Mouse (Mus musculus) cerebellum, adult 9-10 months (tissue): ENCODE measurements at regions not wholly inside any gene's neighbourhood (a gene's known extent, or its start where the extent isn't known, plus 50 kb on each side); places are given as distances from the start of the nearest gene placed in this dataset.

Experiments used
- DNase-seq: peaks from one replicate; pipeline ENCODE4 v3.0.0; 2022

DNA sequence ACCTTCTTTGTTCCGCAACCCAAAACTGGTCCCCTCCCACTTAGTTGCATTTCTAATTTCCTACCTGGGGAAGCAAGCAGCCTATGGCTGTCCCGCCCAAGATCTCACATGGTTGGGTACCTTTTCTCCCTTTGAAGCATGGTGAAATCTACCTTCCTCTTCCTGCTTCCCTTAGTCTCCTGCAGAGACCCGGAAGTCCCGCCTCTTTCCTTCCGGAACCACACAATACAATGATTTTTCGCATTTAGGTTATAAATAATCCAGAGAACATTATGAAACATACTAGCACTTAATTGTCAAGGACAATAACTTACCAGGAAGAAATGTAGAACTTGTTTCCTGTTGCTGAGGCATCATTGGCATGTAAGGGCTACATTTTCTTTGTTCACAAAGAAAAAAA lies 58.8 kb downstream of the 1700009N14Rik start:
- DNase-seq = no peak

DNA sequence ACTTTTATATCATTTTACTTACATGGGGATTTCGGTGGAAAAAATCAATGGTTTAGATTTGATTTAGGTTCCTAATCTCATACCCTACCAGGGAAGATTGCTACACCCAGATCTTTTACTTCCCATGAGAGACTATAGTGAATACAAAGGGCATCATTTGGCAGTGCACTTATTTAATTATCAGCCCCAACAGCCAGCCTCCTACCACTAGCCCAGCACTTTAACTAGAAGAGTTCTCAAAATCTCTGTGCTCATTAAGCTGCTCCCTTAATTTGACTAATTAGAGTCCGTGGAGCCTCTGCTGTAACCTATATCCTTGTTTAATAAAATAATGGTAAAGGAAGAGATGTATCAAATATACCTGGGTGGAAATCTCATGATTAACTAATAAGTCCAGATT lies 77.4 kb downstream of the 1700009N14Rik start:
- no peak for DNase-seq

DNA sequence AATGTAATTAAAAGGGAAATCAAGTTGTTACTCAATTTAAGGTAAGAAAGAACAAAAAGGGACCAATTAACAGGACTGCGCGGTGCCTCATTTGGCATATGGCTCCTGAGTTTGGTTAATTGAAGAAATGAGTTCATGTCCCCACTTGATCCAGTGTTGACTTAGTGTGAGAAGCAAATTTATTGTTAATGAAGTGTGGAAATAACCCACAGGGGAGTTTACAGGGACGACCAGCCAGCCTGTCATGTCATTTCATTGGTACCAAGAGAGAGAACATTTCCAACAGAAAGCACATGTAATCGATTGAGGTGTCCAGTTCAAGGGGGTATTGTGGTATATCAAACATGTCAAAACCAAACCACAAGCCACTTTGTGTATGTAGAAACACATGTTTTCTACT lies 78.6 kb downstream of the 1700009N14Rik start:
- DNase-seq = no peak

DNA sequence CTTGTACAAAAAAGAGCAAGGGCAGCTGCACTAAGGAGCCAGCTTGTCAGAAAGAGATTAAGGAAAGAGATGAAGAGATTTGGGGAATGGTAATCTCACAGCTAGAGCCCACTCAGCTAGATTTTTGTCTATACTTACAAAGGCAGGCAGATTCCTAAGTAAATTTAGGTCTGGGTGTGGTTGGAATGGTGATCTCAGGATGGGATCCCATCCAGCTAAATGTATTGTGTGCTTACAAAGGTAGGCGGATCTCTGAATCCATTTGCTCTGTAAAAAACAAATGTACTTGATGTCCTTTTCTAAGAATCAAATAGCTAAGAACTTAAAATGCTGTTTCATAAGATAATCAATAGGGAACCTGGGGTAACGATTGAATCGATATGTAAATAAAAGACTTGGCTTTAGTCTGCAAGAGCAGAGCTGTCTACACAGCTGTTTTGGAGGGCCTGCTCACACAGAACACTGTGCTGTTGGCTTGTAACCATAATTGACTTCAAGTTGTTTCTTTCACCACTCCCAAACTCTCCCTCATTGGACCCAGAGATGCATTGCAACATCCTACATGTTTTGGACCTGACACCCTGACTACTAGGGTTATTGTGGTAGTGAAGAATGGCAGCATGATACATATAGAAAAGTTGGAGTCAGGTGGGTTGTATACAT lies 106.1 kb downstream of the 1700009N14Rik start:
- no peak for DNase-seq

DNA sequence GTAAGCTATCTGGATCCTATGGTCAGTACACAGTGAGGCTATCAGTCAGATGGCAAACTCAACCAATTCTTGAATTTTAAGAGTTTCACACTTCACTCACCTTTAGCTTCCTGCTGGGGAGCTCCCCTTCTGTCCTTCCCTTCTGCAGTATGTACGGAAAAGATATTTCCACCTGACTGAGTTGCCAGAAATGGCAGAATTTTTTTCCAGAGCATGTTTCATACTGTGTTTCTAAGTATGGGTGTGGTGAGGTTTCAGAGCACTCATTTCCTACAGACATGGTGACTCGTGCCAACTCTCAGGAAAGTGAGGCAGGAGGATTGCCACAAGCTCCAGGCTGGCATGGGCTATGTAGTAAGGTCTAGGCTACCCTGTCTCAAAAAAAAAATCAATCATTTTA lies 147.3 kb downstream of the 1700009N14Rik start:
- DNase-seq = no peak

DNA sequence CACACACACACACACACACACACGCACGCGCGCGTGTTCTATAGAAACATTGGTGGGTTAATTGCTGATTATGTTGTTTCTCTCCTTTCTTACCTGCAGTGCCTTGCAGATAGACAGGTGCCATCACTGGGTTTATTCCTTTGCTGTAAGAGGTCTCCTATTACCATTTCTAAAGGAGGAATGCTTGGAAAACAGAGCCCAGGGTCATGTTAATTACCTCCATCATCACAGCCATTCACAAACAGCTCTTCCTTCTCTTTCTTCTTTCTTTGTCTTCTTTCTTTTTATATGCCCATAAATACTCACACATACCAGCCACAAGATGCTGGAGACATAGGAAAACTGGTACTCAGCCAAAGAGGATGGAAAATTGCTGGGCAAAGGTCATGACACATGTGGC lies 155.0 kb downstream of the 1700009N14Rik start:
- no peak for DNase-seq

DNA sequence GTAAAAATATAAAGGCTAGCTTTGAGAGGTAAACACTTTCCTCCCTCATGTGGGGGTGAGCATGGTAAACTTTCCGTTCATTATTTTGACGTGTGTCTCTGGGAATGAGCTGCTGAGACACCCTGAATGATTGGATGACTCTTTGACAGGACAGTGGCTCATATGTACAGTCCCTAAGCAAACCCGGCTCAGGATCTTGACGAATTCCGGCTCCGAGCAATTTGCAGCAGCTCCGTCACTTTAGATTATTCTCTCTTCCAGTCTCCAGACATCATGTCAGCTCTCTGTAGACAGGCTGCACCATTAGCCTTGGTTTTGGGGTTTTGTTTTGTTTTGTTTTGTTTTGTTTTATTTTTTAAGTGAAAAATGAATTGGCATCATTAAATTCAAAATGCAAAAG lies 194.0 kb downstream of the 1700009N14Rik start:
- no peak for DNase-seq

DNA sequence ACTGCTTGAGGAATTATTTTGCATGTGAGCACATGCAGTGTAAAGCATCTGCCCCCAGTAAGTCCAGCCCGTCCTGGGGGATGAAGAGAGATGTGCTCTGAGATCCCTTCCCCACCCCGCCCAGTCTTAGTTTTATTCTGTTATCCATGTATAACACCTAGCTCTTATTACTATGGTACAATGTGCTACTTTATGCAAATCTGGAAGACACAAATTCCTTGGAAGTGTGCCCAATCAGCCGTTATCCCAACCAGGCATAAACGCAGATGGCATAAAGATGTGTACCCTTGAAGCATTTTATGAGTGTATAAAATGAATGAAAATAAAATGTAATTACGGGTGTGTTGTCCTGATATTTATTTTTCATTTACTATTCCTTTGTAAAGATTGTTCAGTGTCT lies 194.8 kb downstream of the 1700009N14Rik start:
- DNase-seq = no peak

DNA sequence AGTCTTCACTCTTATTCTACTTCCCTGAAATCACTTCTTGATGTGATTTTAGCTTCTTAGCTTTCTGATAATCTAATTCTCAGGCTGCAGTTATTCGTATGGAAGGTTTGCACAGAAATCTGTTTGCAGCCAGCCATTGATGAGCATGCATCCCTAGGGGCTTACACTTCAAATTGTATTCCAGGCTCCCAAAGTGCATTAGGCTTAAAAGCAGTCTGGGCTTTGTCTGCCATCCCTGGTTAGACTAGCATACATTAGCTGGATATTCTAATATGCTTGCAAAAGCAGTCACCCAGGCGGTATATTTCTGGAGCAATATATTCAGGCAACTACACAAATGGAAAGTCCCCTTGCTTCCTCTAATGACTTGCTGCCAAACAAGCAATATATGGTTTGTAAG lies 210.4 kb downstream of the 1700009N14Rik start:
- DNase-seq = no peak

DNA sequence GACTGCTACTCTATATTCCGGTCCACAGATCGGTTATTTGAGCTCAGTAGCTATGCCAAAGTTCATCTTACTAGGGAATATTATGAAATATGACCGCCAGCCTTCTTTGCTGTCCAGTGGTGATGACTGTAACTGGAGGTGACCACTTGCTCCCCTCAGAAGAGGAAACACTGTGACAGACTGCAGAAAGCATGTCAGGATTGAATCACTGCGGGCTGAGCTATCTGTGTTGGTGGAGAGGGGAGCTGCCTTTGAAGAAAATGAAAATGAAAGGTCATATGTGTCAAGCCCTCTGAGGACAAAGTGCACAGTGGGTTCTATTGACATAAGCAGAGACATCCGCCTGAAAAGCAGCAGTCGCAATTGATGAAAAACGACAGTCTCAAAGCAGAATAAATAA lies 222.5 kb downstream of the 1700009N14Rik start:
- no peak for DNase-seq

DNA sequence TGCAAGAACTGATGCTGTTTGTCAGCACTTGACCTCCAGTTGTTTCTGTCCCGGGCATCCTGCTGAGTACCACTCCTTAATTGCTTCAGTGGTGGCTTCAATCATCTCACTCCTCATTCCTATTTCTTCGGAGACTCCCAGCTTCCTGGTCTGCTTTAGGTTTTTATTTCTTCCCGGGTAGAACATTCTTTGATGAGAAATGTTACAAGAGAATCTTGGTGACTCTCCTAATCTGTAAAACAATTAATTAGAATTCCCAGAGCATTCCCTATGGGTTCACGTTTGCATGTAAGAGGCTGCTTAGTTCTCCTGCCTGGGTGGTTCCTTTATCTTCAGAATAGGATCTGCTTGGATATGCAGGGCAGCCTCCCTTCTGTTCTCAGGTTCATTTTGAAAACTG lies 245.1 kb downstream of the 1700009N14Rik start:
- DNase-seq = no peak

DNA sequence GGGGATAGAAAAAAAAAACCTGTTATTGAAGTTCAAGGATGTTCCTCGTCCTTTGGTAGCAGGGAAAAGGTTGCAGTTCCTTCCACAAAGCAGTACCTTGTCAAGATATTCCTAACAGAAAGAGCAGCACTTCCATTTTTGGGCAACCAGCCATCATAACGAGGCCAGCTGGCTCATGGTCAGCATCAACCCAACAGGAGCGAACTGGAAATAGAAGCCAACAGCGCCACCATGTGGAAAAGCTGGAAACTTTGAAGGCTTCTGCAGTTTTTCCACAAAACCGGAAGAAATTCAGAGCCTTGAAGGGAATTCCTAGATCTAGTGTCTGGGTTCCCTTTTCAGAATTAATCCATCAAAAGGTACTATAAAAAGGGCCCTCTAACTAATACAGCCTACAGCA lies 247.5 kb downstream of the 1700009N14Rik start:
- DNase-seq = peak; percentile 78

DNA sequence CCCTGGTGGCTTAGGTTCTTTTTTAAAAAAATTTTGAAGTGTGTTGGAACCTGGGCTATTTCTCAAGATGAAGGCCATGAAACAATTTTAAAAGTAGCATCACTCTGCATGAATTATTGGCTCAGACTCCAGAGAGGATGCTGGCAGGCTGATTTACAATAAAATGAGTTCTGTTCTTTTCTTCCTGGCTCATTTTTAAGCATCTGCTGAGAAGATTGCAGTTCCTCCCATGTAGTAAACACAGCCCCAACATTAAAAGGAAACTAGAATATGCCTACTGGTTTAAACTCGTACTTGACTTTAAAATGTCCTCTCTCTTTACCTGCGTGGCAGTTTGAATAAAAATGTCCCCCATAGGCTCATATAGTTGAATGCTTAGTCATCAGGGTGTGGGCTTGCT lies 249.3 kb downstream of the 1700009N14Rik start:
- no peak for DNase-seq

DNA sequence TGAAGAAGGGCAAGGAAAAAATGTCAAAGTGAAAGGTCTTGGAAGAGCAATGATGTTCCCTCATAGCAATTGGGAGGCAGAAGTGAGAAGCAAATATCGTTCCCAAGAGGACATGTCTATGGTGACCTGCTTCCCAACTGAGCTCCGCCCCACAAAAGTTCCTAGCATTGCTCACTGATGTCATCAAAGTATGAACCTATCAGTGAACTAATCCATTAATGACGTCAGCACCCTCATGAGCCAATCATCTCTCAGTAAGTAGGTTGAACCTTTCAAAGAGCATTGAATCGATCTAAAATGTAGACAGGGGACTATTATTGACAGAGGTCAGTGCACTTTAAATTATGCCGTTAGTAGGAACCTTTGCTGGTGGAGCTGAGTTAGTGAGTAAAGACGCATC lies 267.4 kb downstream of the 1700009N14Rik start:
- no peak for DNase-seq

DNA sequence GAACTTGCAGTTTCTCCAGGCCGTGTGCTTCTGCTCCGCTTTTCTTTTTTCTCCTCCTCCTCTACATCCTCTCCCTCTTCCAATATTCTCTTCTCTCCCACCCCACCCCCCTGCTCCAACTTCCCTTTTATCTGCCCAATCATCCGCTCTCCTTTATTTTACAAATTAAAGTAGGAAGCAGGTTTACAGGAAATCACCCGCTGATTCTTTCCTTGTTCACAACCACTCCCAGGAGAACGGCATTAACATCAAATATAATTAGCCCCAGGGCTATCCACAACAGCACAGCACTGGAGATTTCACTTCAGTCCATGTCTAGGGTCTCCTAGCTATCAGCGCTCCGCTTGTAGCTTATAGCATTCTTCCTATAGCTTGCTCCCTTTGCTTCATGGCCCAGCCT lies 268.6 kb downstream of the 1700009N14Rik start:
- DNase-seq = no peak

DNA sequence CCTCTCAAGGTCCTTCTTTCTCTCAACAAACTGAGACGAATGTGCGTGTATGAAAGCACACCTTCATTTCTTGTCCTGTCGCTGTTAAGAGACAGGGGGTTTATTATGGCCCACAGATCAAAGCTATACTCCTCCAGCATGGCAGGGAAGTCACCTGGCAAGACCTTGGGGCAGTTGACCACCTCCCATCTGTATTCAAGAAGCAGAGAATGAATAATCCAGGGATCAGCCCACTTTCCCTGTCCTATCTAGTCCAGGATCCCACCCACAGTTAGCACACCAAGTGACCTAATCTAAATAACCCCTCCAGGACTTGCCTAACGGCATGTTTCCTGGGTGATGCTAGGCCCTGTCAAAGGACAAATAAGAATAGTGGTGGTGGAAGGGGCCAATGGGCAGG lies 269.9 kb downstream of the 1700009N14Rik start:
- DNase-seq = no peak

DNA sequence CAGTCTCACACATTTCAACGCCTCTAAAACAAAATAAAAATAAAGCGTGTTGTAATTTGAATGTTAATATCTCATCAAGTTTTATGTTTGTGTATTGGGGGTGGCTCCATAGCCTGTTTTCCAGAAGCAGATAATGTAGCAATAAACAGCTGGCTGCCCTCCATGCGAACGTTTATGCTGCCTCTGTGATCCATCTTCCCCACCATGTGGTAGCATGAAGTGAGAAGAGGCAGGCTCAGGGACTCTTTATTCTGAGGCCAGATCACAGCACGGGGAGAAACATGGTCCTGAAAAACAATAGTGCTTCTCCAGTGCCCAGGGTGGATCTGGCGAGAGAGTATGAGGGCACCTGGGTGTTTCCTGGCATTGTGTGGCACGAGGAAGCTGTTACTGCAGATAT lies 271.4 kb downstream of the 1700009N14Rik start:
- no peak for DNase-seq

DNA sequence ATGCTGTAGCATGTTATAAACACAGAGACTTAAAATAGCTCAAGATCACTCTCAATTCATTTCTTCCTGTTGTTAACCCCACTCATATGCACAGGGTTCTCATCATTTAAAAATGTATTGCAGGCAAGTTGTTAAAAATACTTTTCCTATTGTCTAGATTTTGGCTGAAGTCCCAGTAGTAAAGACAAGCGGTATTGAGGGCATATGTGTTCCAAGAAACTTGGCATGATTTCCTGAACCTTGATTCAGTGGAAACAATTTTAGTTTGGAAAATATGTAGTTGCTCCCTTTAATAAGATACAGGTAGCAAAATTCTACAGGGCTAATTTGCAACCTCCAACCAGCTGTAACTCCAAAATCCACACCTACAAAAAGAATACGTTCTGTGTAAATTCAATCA lies 315.5 kb downstream of the 1700009N14Rik start:
- no peak for DNase-seq

DNA sequence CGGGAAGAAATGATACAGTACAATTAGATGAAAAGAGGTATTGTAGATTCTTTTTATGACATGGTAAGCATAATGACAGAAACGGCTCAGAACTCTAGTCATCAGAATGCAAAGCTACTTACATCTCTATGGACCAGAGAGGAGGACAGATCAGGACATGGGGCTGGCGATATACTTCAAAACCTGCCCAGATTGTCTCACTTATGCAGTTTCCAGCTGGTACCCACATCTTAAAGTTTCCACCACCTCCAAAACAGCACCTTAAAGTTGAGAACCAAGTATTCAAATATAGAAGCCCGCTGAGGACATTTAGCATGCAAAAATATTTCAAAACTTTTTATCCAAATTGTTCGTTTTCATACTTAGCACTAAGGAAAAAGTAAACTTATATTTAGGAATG lies 341.0 kb downstream of the 1700009N14Rik start:
- DNase-seq = no peak

DNA sequence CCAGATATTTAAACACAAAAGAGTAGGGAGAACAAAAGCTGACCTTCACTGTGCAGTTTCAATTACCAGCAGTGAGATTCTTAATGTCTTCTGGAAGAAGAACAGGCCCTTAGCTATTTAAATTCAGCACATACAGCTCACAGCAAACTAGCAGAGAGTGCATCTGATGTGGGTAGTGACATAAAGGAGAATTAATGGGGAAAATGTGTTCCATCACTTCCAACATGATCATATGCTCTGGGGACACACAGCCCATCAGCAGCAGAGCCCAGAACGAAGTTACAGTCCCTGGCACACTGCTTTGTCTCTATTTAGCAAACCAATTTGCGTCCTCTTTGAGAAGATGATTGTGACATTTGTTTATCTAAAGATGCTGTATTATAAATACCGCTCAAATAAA lies 332.9 kb upstream of the Aco1 start:
- no peak for DNase-seq

DNA sequence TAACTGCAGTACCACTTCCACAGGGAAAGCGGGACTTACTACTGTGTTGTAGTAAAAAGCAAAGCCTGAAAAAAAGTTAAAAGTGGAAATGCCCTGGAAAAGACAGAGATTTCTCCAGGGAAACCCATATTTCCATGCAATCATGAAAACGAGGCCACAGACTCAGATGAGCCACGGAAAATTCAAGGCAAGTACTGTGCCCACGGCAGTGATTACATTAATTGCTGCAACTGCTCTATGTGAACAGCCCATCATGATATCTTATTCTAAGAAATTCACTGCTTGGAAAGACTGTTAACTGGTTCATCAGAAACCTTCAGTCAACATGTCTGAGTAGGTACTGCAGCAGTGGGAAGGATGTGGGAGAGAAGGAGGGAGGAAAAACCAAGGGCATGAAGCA lies 330.1 kb upstream of the Aco1 start:
- no peak for DNase-seq

DNA sequence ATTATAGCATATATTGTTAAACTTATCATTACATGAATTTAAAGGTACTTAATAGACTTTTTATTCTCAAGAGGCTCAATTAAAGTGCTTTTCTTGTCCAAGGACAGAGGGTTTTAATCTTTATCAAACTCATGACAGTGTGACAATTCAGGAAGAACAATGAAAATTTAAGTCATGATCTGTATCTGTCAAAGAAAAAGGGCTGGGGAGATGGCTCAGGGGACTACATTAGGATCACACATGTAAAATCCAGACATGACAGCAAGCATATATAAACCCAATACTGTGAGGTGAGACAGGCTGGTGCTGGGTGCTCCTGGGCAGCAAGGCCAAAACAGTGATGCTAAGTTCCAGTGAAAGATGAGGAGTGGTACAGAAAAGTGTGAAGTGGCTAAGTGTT lies 327.3 kb upstream of the Aco1 start:
- DNase-seq = no peak

DNA sequence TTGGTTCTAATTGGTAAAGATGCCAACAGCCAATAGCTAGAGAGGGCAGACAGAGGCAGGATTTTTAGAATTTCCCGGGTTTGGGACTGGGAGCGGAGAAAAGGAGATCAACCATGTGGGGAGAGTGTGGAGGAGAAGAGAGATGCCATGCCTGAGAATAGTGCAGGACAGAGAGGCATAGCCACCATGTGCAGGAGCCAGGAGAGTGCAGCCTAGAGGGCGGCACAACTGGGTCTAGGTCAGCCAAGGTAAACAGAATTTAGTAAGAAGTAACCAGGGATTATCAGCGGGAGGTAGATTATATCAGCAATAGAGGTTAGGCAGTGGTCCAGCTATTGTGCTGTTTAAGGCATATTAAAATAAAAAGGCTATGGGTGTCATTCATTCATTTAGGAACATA lies 325.2 kb upstream of the Aco1 start:
- DNase-seq = no peak

DNA sequence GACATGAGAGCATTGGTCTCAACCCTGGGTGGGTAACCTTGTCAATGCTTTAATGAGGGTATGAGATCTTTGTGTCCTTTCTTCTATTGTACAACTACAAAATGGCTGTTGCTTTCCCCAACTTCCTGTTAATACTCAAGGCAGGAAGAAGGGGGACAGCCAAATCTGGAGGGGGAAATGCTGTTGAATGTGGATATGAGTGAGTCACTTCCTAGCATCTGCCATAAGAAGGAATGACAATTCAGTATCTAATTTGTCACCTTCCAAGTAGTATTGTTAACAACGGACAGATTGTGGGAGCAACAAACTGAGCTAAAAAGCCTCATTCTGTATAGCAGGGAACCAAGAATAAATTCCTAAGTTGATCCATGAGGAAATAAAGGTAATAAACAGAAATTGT lies 309.2 kb upstream of the Aco1 start:
- no peak for DNase-seq
